Mouse (Mus musculus) stomach, embryonic 16.5 days (tissue): ENCODE results near the gene Cct7. TPM values are rescaled to one million over a fixed set of nuclear protein-coding genes. Genes with fewer than 3 reads are reported as not detected.

ENCODE experiments used
- ATAC-seq: fragments of 200-750 bp; cut with Nextera tagmentation; 2 replicates; pipeline ENCODE4 v1.8.0; 2017; ENCODE audit warnings: moderate number of reproducible peaks, moderate TSS enrichment; ENCODE audit not compliant: insufficient read depth, low FRiP score
- H3K27ac ChIP-seq: fragments of 300-500 bp; sonication (generic); 2 replicates; pipeline ENCODE4 v1.5.1; 2014; ENCODE audit warnings: low read length
- H3K27me3 ChIP-seq: fragments of 300-500 bp; sonication (generic); 2 replicates; pipeline ENCODE4 v1.6.1; 2014; ENCODE audit warnings: low read length, control low read depth, mixed read lengths; ENCODE audit not compliant: control insufficient read depth, insufficient read depth
- H3K36me3 ChIP-seq: fragments of 300-500 bp; sonication (generic); 2 replicates; pipeline ENCODE4 v1.6.1; 2014; ENCODE audit warnings: low read length; ENCODE audit not compliant: control insufficient read depth, insufficient read depth
- H3K4me1 ChIP-seq: fragments of 300-500 bp; sonication (generic); 2 replicates; pipeline ENCODE4 v1.6.1; 2014; ENCODE audit warnings: low read length, control low read depth, mixed read lengths; ENCODE audit not compliant: control insufficient read depth, insufficient read depth
- H3K4me2 ChIP-seq: fragments of 300-500 bp; sonication (generic); 2 replicates; pipeline ENCODE4 v1.6.1; 2014; ENCODE audit warnings: low read depth, low read length, mixed read lengths
- H3K4me3 ChIP-seq: fragments of 300-500 bp; sonication (generic); replicated peaks from 2 replicates; pipeline ENCODE4 v1.5.1; 2014; ENCODE audit warnings: mild to moderate bottlenecking, low read length
- H3K9ac ChIP-seq: fragments of 300-500 bp; sonication (generic); 2 replicates; pipeline ENCODE4 v1.6.1; 2014; ENCODE audit warnings: low read length
- H3K9me3 ChIP-seq: fragments of 300-500 bp; sonication (generic); replicated peaks from 2 replicates; pipeline ENCODE4 v1.6.1; 2016; ENCODE audit warnings: low read length, control low read depth; ENCODE audit not compliant: control insufficient read depth
- WGBS: fragments of 180-500 bp; shearing (Covaris S2); extraction: QIAGEN DNeasy Blood & Tissue Kit; methylation state at CpG from one replicate; pipeline ENCODE4 v1.1.7; 2014; 5-methylcytosine and 5-hydroxymethylcytosine counted together
- polyA plus RNA-seq: library from polyadenylated mRNA; unstranded; fragments of >200 nt; fragmentation: Nextera tagmentation; extraction: Ambion mirVana; gene quantifications from 2 replicates; pipeline ENCODE4 v1.2.1, GENCODE M21; 2015

Gene Cct7
- polyA plus RNA-seq = 415 and 427 TPM in 2 replicates

- Histone ChIP-seq H3K27me3 (no peaks in the 10 kb centered on the region), H3K4me3 (peak within 1 kb of the TSS; percentile 66), H3K36me3 (peaks cover 5% of the 10 kb centered on the region; the same call in 1 of the 2 replicates), H3K4me2 (peak within 1 kb of the TSS; percentile 93), H3K9me3 (no peaks in the 10 kb centered on the region), H3K9ac (peak within 1 kb of the TSS; percentile 84), H3K4me1 (peaks cover 22% of the 10 kb centered on the region), H3K27ac (peak within 1 kb of the TSS; percentile 95)
- peak; percentile 94 for ATAC-seq
- WGBS = 1% methylated on average over 91 of the region's 96 CpGs
Measured at GRCm38 (mm10) chr6:85450697-85451663, at the start of gene Cct7. Gene Cct7, plus strand, starts transcription at chr6:85451514.

GRCm38 (mm10) chr6:85402613-85403012 is 48.7 kb upstream of the Cct7 start:
- no peak overlapping the region for H3K9ac ChIP-seq
- H3K27ac ChIP-seq = no peak overlapping the region
- H3K4me3 ChIP-seq = no peak overlapping the region
- no peaks in the 10 kb centered on the region for H3K9me3 ChIP-seq
- 54% methylated on average over 2 of the region's 2 CpGs for WGBS
- no peak for ATAC-seq
- peaks cover 4% of the 10 kb centered on the region for H3K27me3 ChIP-seq
- H3K4me1 ChIP-seq = no peaks in the 10 kb centered on the region
- H3K36me3 ChIP-seq = no peaks in the 10 kb centered on the region
- H3K4me2 ChIP-seq = no peak overlapping the region

- no peaks in the 10 kb centered on the region for H3K4me1 ChIP-seq
- H3K27ac ChIP-seq = no peak overlapping the region
- no peak overlapping the region for H3K4me3 ChIP-seq
- no peak overlapping the region for H3K4me2 ChIP-seq
- no peak for ATAC-seq
- no peaks in the 10 kb centered on the region for H3K9me3 ChIP-seq
- H3K9ac ChIP-seq = no peak overlapping the region
- H3K27me3 ChIP-seq = peaks cover 8% of the 10 kb centered on the region
- no peaks in the 10 kb centered on the region for H3K36me3 ChIP-seq
- 79% methylated on average over 10 of the region's 10 CpGs for WGBS
Measured at GRCm38 (mm10) chr6:85403039-85403438, 48.3 kb upstream of the Cct7 start.

GRCm38 (mm10) chr6:85409003-85409402 is 42.3 kb upstream of the Cct7 start:
- WGBS = 4% methylated on average over 31 of the region's 31 CpGs
- Histone ChIP-seq H3K9ac (peak overlapping the region; percentile 46; the same call in 1 of the 2 replicates), H3K4me1 (no peaks in the 10 kb centered on the region), H3K36me3 (no peaks in the 10 kb centered on the region), H3K9me3 (no peaks in the 10 kb centered on the region), H3K4me2 (peak overlapping the region; percentile 37), H3K27ac (no peak overlapping the region), H3K4me3 (peak overlapping the region; percentile 0; the same call in 1 of the 2 replicates), H3K27me3 (peaks cover 28% of the 10 kb centered on the region)
- no peak for ATAC-seq

- H3K4me2 ChIP-seq = no peak overlapping the region
- peak; percentile 79 for ATAC-seq
Measured at GRCm38 (mm10) chr6:85410771-85411273, 40.5 kb upstream of the Cct7 start.

GRCm38 (mm10) chr6:85415829-85416228 is 35.5 kb upstream of the Cct7 start:
- 41% methylated on average over 3 of the region's 3 CpGs for WGBS
- H3K9me3 ChIP-seq = no peaks in the 10 kb centered on the region
- no peaks in the 10 kb centered on the region for H3K27me3 ChIP-seq
- ATAC-seq = peak; percentile 56; the same call in 1 of the 2 replicates
- no peaks in the 10 kb centered on the region for H3K36me3 ChIP-seq
- no peaks in the 10 kb centered on the region for H3K4me1 ChIP-seq
- H3K9ac ChIP-seq = no peak overlapping the region
- H3K4me3 ChIP-seq = no peak overlapping the region
- no peak overlapping the region for H3K4me2 ChIP-seq
- no peak overlapping the region for H3K27ac ChIP-seq

More at GRCm38 (mm10) chr6:85410771-85411273, 40.5 kb upstream of the Cct7 start:
- H3K4me3 ChIP-seq = no peak overlapping the region
- WGBS = 9% methylated on average over 13 of the region's 13 CpGs
- no peaks in the 10 kb centered on the region for H3K36me3 ChIP-seq
- no peaks in the 10 kb centered on the region for H3K9me3 ChIP-seq
- H3K27me3 ChIP-seq = peaks cover 28% of the 10 kb centered on the region
- 0 out of 2 replicates have a peak overlapping the region, but pooled peaks have one; percentile 8 for H3K9ac ChIP-seq
- no peak overlapping the region for H3K27ac ChIP-seq
- H3K4me1 ChIP-seq = no peaks in the 10 kb centered on the region

GRCm38 (mm10) chr6:85419150-85419549 is 32.2 kb upstream of the Cct7 start:
- no peak for ATAC-seq
- WGBS = 81% methylated on average over 2 of the region's 2 CpGs
- Histone ChIP-seq H3K9me3 (no peaks in the 10 kb centered on the region), H3K36me3 (no peaks in the 10 kb centered on the region), H3K4me3 (no peak overlapping the region), H3K4me2 (no peak overlapping the region), H3K27me3 (no peaks in the 10 kb centered on the region), H3K4me1 (no peaks in the 10 kb centered on the region), H3K9ac (no peak overlapping the region), H3K27ac (no peak overlapping the region)

- Histone ChIP-seq H3K4me3 (no peak within 1 kb of the TSS), H3K27me3 (no peaks in the 10 kb centered on the region), H3K9ac (peak within 1 kb of the TSS; percentile 29; the same call in 1 of the 2 replicates), H3K4me1 (no peaks in the 10 kb centered on the region), H3K27ac (no peak within 1 kb of the TSS), H3K36me3 (no peaks in the 10 kb centered on the region), H3K9me3 (no peaks in the 10 kb centered on the region), H3K4me2 (no peak within 1 kb of the TSS)
- WGBS = 13% methylated on average over 28 of the region's 28 CpGs
- no peak for ATAC-seq
Measured at GRCm38 (mm10) chr6:85423836-85424379, 27.4 kb upstream of the Cct7 start, which contains the start of gene Noto. Gene Noto, plus strand, starts transcription at chr6:85423886.
